Mouse (Mus musculus): ENCODE data around the gene Akap11.

DNA sequence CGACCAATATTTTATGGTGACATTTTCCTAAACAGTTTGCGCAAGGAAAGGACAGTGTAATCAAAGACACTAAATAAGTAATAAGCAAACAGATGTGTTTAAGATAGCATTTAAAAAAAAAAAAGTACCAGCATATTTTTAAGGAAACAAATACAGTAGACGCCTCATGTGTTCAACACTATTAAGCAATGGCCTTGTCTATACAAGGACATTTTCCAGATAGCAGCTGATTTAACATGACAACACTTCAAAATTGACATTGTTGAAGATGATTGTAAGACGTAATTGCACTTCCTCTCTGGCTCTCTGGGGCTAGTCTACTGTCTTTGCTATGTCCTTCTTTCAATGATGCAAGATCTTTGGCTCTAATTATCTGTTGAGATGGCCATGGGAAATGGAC lies 72.3 kb downstream of the Akap11 start:
- TF ChIP-seq GATA1 (IDR thresholded peaks at IDR 0.05; ENCODE audit: low read length) (no peak), TAL1 (IDR thresholded peaks at IDR 0.05; ENCODE audit: low read length) (no peak)

Measured in erythroblast, embryonic 14.5 days (primary cell).